Mouse (Mus musculus): ENCODE measurements around the gene Mtmr10.

- TF ChIP-seq MYOG (IDR thresholded peaks at IDR 0.05; ENCODE audit: control insufficient read depth, extremely low read depth, insufficient read length) (no peak), MYOD1 (IDR thresholded peaks at IDR 0.05; ENCODE audit: control insufficient read depth, insufficient read length, low read depth) (no peak), MAX (IDR thresholded peaks at IDR 0.05) (no peak), CTCF (IDR thresholded peaks at IDR 0.05; ENCODE audit: control insufficient read depth, insufficient read depth, insufficient read length) (peak; percentile 62)
These were observed 39.4 kb downstream of the Mtmr10 start for GRCm38 (mm10) chr7:64326892-64327291.

All from C2C12 (cell line).